Mouse (Mus musculus): ENCODE measurements around the gene Ece1.

DNA sequence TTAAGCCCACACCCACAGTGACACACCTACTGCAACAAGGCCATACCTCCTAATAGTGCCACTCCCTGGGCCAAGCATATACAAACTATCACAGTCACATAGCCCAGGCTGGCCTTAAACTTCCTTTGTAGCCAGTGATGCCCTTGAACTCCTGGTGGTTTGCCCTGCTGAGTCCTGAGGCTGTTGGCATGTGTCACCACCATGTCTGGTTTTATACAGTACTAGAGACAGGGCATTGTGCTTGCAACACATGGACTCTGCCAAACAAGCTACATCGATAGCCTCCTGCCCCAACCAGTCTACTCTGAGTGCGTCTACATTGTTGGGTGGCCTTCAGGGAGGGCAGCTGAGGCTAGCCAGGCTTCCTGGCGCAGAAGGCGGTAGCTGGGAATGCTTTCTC, 74.1 kb downstream of the Ece1 start:
- TF ChIP-seq CTCF (IDR thresholded peaks at IDR 0.05; ENCODE audit: insufficient read depth, low read length) (no peak), POLR2A (IDR thresholded peaks at IDR 0.05; ENCODE audit: borderline replicate concordance, extremely low read depth, low read depth, low read length) (no peak)

Measured in lung, adult 2 months (tissue).